Mouse (Mus musculus): ENCODE data around the gene Acadvl. TPM values are rescaled to one million over a fixed set of nuclear protein-coding genes. Genes with fewer than 3 reads are reported as not detected.
A peak's percentile ranks its signal among the peaks of the same experiment; 100 is the strongest.

Acadvl gene
- polyA plus RNA-seq, 1 experiment from 2014 or later = 215 TPM

DNA sequence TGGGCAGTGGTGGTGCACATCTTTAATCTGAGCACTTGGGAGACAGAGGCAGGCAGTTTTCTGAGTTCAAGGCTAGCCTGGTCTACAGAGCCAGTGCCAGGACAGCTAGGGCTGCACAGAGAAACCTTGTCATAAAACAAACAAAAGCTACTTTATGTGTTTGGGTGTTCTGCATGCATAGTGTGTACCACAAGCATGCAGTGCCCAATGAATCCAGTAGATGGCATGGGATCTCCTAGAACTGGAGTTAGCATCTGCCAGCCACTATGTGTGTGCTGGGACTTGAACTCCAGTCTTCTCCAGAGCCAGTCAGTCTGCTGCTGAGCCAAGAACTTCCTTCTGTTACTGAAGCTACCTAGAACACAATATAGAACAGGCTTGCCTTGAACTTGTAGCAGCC is 13.3 kb downstream of the Acadvl start:
- Histone ChIP-seq H3K9ac (ENCODE audit: low read depth, low read length) (no peak overlapping the region), H3K4me1 (replicated peaks; ENCODE audit: control insufficient read depth, insufficient read depth, low read length) (peaks cover 6% of the 10 kb centered on the region), H3K27me3 (replicated peaks; ENCODE audit: control insufficient read depth, insufficient read depth, low read length) (no peaks in the 10 kb centered on the region), H3K4me2 (replicated peaks; ENCODE audit: low read depth) (peak overlapping the region; percentile 96), H3K9me3 (ENCODE audit: control insufficient read depth) (no peaks in the 10 kb centered on the region), H3K4me3 (ENCODE audit: low read depth, low read length) (no peak overlapping the region), H3K36me3 (ENCODE audit: control insufficient read depth, insufficient read depth) (peaks cover 33% of the 10 kb centered on the region), H3K27ac (ENCODE audit: low read depth, low read length) (no peak overlapping the region)
- no peak for ATAC-seq
- TF ChIP-seq CTCF (IDR thresholded peaks at IDR 0.05; ENCODE audit: low read depth) = peak; percentile 76

DNA sequence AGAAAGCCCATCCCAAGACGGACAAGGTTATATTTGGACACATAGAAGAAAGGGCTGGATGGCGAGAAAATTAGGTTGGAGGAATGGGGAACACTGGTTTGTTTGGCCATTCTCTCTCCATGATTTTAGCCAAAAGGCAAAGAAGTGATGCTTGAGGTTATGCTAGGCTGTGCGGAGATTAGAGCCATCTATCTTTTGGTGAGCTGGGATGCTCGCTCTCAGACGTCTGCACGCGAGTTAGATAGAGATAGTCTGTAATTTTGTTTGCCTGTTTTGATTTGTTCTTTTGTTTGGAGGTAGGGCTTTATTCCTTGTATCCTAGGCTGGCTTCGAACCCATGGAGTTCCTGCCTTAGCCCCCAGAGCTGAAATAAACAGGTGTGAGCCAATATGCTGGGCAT is 14.1 kb downstream of the Acadvl start:
- peaks cover 6% of the 10 kb centered on the region for H3K4me1 ChIP-seq (replicated peaks; ENCODE audit: control insufficient read depth, insufficient read depth, low read length)
- WGBS = 10% methylated on average over 8 of the region's 8 CpGs

DNA sequence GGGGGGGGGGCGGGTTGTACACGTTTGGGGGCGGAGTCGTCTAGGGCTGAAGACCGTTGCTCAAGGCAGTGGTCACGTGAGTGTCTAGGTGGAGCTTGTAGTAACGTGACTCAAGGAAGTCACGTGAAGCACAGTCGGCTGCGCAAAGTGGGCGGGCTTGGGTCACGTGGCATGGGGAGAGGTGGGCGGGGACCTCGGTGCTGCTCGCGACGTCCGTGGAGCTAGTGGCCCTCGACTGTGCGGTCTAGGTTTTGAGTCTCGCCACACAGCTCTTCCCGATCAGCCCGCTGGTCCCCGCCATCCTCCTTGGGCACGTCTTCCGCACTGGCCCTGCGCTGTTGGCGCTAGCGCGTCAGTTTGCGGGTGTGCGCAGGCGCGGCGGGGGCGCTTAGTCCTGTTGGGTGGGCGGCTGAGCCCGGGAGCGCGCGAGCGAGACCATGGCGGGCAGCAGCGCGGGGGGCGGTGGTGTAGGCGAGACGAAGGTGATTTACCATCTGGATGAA is 14.8 kb downstream of the Acadvl start, which contains the start of gene Dvl2:
Gene Dvl2 (plus strand): TSS at position 200 of the 503 bp plus-strand sequence.
- TF ChIP-seq CTCF (IDR thresholded peaks at IDR 0.05; ENCODE audit: low read depth) = no peak
- H3K27ac ChIP-seq (ENCODE audit: low read depth, low read length) = peak within 1 kb of the TSS; percentile 87
- H3K9me3 ChIP-seq (ENCODE audit: control insufficient read depth) = no peaks in the 10 kb centered on the region
- H3K4me1 ChIP-seq (replicated peaks; ENCODE audit: control insufficient read depth, insufficient read depth, low read length) = peaks cover 6% of the 10 kb centered on the region
- ATAC-seq = peak; percentile 45
- H3K9ac ChIP-seq (ENCODE audit: low read depth, low read length) = peak within 1 kb of the TSS; percentile 82
- H3K27me3 ChIP-seq (replicated peaks; ENCODE audit: control insufficient read depth, insufficient read depth, low read length) = no peaks in the 10 kb centered on the region
- H3K36me3 ChIP-seq (ENCODE audit: control insufficient read depth, insufficient read depth) = peaks cover 20% of the 10 kb centered on the region
- peak within 1 kb of the TSS; percentile 84 for H3K4me3 ChIP-seq (ENCODE audit: low read depth, low read length)
- peak within 1 kb of the TSS; percentile 96 for H3K4me2 ChIP-seq (replicated peaks; ENCODE audit: low read depth)
- under 1% methylated on average over 48 of the region's 48 CpGs for WGBS

More for the DNA sequence above, 14.1 kb downstream of the Acadvl start:
- Histone ChIP-seq H3K4me3 (ENCODE audit: low read depth, low read length) (peak overlapping the region; percentile 84), H3K27ac (ENCODE audit: low read depth, low read length) (peak overlapping the region; percentile 87; the same call in 1 of the 2 replicates), H3K9ac (ENCODE audit: low read depth, low read length) (peak overlapping the region; percentile 82), H3K9me3 (ENCODE audit: control insufficient read depth) (no peaks in the 10 kb centered on the region), H3K36me3 (ENCODE audit: control insufficient read depth, insufficient read depth) (peaks cover 26% of the 10 kb centered on the region), H3K4me2 (replicated peaks; ENCODE audit: low read depth) (peak overlapping the region; percentile 96), H3K27me3 (replicated peaks; ENCODE audit: control insufficient read depth, insufficient read depth, low read length) (no peaks in the 10 kb centered on the region)
- TF ChIP-seq CTCF (IDR thresholded peaks at IDR 0.05; ENCODE audit: low read depth) = no peak
- no peak for ATAC-seq

DNA sequence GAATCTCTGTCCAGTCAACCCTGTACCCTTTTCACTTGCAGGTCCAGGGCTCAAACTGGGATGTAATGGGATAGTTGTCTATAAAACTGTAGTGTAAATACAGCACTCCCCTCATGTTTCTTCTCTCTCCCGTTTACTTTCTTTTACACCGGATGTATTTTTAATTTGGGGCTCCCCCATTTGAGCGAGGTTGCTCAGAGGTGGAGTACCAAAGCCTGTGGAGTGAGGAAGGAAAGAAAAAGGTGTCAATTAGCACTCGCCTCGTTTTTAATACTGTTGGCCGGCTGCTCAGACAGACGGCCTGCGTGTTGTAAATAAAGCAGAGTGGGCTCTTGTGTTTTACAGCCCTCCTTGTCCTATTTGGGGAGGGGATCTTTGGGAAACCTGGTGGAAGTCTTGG is 15.5 kb downstream of the Acadvl start:
- Histone ChIP-seq H3K4me1 (replicated peaks; ENCODE audit: control insufficient read depth, insufficient read depth, low read length) (peaks cover 6% of the 10 kb centered on the region), H3K4me3 (ENCODE audit: low read depth, low read length) (no peak overlapping the region), H3K9me3 (ENCODE audit: control insufficient read depth) (no peaks in the 10 kb centered on the region), H3K4me2 (replicated peaks; ENCODE audit: low read depth) (0 out of 2 replicates have a peak overlapping the region, but pooled peaks have one; percentile 96), H3K36me3 (ENCODE audit: control insufficient read depth, insufficient read depth) (peaks cover 18% of the 10 kb centered on the region), H3K27ac (ENCODE audit: low read depth, low read length) (peak overlapping the region; percentile 42; the same call in 1 of the 2 replicates), H3K9ac (ENCODE audit: low read depth, low read length) (no peak overlapping the region), H3K27me3 (replicated peaks; ENCODE audit: control insufficient read depth, insufficient read depth, low read length) (no peaks in the 10 kb centered on the region)
- no peak for ATAC-seq
- TF ChIP-seq CTCF (IDR thresholded peaks at IDR 0.05; ENCODE audit: low read depth) = no peak
- WGBS = 79% methylated on average over 8 of the region's 8 CpGs

DNA sequence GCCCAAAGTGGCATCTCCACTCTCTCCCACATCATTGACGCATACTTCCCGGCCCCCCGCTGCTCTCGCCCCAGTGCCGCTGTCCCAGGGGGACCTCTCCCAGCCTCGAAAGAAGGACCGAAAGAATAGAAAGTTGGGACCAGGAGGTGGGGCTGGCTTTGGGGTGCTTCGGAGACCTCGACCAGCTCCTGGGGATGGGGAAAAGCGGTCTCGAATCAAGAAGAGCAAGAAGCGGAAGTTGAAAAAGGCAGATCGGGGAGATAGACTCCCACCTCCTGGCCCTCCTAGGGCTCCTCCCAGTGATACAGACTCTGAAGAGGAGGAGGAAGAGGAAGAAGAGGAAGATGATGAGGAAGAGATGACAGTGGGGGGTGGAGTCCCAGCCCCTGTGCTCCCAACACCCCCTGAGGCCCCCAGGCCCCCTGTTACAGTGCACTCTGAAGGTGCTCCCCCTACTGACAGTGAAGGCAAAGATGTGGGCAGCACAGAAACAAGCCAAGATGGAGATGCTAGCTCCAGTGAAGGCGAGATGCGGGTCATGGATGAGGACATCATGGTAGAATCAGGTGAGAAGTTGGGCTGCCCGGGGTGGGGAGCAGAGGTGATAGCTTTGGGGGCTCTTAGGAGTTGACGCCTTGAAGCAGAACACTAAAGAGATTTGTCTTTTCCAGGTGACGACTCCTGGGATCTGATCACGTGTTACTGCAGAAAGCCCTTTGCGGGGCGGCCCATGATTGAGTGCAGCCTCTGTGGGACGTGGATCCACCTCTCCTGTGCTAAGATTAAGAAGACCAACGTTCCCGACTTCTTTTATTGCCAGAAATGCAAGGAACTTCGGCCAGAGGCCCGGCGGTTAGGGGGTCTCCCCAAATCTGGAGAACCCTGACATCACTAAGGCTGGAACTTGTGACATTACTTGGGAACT is 16.4 kb downstream of the Acadvl start:
- H3K27me3 ChIP-seq (replicated peaks; ENCODE audit: control insufficient read depth, insufficient read depth, low read length) = no peaks in the 10 kb centered on the region

DNA sequence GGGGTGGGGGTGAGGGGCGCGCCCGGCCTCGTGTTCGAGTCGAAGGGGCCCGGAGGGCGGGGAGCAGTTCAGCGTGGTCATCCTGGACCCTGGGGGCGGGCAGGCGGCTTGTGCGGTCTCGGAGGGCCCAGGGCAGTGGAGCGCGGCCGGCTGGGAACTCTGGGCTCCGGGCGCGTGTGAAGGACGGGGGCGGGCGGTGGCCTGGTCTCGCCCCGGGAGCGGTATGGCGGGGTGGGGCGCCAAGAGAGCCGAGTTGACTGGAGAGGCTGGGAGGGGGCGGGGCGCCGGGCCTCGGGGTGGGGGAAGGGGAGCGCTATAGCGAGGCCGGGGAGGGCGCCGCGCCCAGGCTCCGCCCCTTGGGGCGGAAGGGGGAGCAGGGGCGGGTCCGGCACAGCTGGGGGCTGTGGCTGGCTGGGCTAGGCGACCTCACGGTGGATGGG is 18.1 kb downstream of the Acadvl start:
- H3K9ac ChIP-seq (ENCODE audit: low read depth, low read length) = peak overlapping the region; percentile 86
- no peak; the same call in 1 of the 2 replicates for TF ChIP-seq CTCF (IDR thresholded peaks at IDR 0.05; ENCODE audit: low read depth)
- no peaks in the 10 kb centered on the region for H3K9me3 ChIP-seq (ENCODE audit: control insufficient read depth)
- H3K36me3 ChIP-seq (ENCODE audit: control insufficient read depth, insufficient read depth) = peaks cover 31% of the 10 kb centered on the region
- peak overlapping the region; percentile 90 for H3K4me3 ChIP-seq (ENCODE audit: low read depth, low read length)
- H3K4me2 ChIP-seq (replicated peaks; ENCODE audit: low read depth) = peak overlapping the region; percentile 80
- ATAC-seq = peak; percentile 59
- WGBS = 2% methylated on average over 24 of the region's 44 CpGs
- no peaks in the 10 kb centered on the region for H3K27me3 ChIP-seq (replicated peaks; ENCODE audit: control insufficient read depth, insufficient read depth, low read length)
- H3K27ac ChIP-seq (ENCODE audit: low read depth, low read length) = peak overlapping the region; percentile 97
- peaks cover 1% of the 10 kb centered on the region for H3K4me1 ChIP-seq (replicated peaks; ENCODE audit: control insufficient read depth, insufficient read depth, low read length)

More for the DNA sequence above, 16.4 kb downstream of the Acadvl start:
- Histone ChIP-seq H3K4me3 (ENCODE audit: low read depth, low read length) (no peak overlapping the region), H3K36me3 (ENCODE audit: control insufficient read depth, insufficient read depth) (peaks cover 25% of the 10 kb centered on the region), H3K27ac (ENCODE audit: low read depth, low read length) (peak overlapping the region; percentile 21; the same call in 1 of the 2 replicates), H3K4me2 (replicated peaks; ENCODE audit: low read depth) (no peak overlapping the region), H3K9ac (ENCODE audit: low read depth, low read length) (no peak overlapping the region), H3K4me1 (replicated peaks; ENCODE audit: control insufficient read depth, insufficient read depth, low read length) (peaks cover 6% of the 10 kb centered on the region), H3K9me3 (ENCODE audit: control insufficient read depth) (no peaks in the 10 kb centered on the region)
- no peak for ATAC-seq
- WGBS = 91% methylated on average over 27 of the region's 27 CpGs
- TF ChIP-seq CTCF (IDR thresholded peaks at IDR 0.05; ENCODE audit: low read depth) = peak; percentile 57

All from intestine, postnatal 0 days (tissue).